Mouse (Mus musculus) G1E (cell line): ENCODE results near the gene Klf7. TPM values are rescaled to one million over a fixed set of nuclear protein-coding genes. Genes with fewer than 3 reads are reported as not detected.

Experiments
- ATAC-seq: 2 replicates; pipeline ENCODE4 v1.8.0; 2016; ENCODE audit warnings: mild to moderate bottlenecking; ENCODE audit not compliant: insufficient number of reproducible peaks, poor library complexity, low FRiP score, severe bottlenecking; ENCODE audit errors: extremely low read depth
- DNase-seq: peaks from one replicate; pipeline ENCODE4 v3.0.0; 2012; ENCODE audit warnings: low spot score
- H3K27me3 ChIP-seq: 2 replicates; pipeline ENCODE4 v1.6.1; 2012; ENCODE audit warnings: mild to moderate bottlenecking, low read length, inconsistent platforms; ENCODE audit not compliant: insufficient read depth
- H3K36me3 ChIP-seq: replicated peaks from 2 replicates; pipeline ENCODE3; 2012; ENCODE audit warnings: mild to moderate bottlenecking, inconsistent platforms
- H3K4me1 ChIP-seq: 2 replicates; pipeline ENCODE4 v1.6.1; 2012; ENCODE audit warnings: low read depth, low read length, inconsistent platforms, mixed read lengths; ENCODE audit not compliant: insufficient read depth
- H3K4me3 ChIP-seq: 2 replicates; pipeline ENCODE4 v1.5.1; 2012; ENCODE audit warnings: low read depth, mild to moderate bottlenecking, inconsistent platforms, low read length, moderate library complexity, mixed read lengths
- H3K9me3 ChIP-seq: replicated peaks from 2 replicates; pipeline ENCODE4 v1.6.1; 2012; ENCODE audit warnings: inconsistent platforms
- CTCF ChIP-seq: IDR thresholded peaks from 2 replicates; pipeline ENCODE4 v1.5.1; 2012; ENCODE audit warnings: low read depth, low read length, inconsistent platforms, mixed read lengths
- GATA1 ChIP-seq: IDR thresholded peaks from 2 replicates; pipeline ENCODE4 v1.6.1; 2012; ENCODE audit warnings: borderline replicate concordance, low read length, inconsistent platforms, mixed read lengths
- GATA2 ChIP-seq: IDR thresholded peaks from 2 replicates; pipeline ENCODE4 v1.6.1; 2012; ENCODE audit warnings: low read depth, low read length, inconsistent platforms, borderline replicate concordance
- POLR2AphosphoS5 ChIP-seq: IDR thresholded peaks from 2 replicates; pipeline ENCODE4 v1.6.1; 2012; ENCODE audit warnings: low read depth, low read length, inconsistent platforms; ENCODE audit not compliant: insufficient replicate concordance
- TAL1 ChIP-seq: conservative IDR thresholded peaks from 2 replicates; pipeline ENCODE4 v1.6.1; 2012; ENCODE audit warnings: low read depth, low read length, inconsistent platforms, mixed read lengths
- polyA plus RNA-seq: library from polyadenylated mRNA; stranded (reverse); fragments of >175 nt; gene quantifications from 2 replicates; pipeline ENCODE4 v1.2.3, GENCODE M21; 2012
- total RNA-seq, 2 experiments: library from RNA; stranded (forward) in 1 of 2; stranded (reverse) in 1 of 2; fragments of 200-1000 nt in 1 of 2; fragments of >200 nt in 1 of 2; fragmentation: Nextera tagmentation in 1 of 2; gene quantifications; 2 replicates each; pipeline ENCODE4 v1.2.3; 2014 to 2017

The Klf7 gene
- total and polyA plus RNA-seq, 3 experiments, result 0.11 TPM; not detected in 2

DNA sequence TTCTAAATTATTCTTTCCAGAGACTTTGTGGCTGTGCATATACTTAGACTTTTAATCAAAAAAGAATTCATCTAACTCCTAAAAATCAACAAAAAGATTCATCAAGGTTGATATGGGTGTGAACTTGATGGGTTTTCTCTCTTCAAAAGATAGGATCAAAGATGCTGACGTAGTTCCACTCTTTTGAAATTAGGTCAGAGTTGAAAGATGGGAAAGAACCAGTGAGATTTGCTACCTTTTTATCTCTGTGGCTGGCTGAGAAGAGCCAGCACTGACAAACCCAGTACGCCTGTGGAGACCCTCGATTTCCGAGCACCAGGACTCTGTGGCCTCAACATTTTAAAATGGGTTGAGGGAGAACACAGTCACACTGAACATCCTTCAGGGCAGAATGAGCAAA, 36.2 kb downstream of the Klf7 start:
- no peaks in the 10 kb centered on the region for H3K27me3 ChIP-seq
- H3K4me1 ChIP-seq, result no peaks in the 10 kb centered on the region
- H3K4me3 ChIP-seq, result no peak overlapping the region
- no peaks in the 10 kb centered on the region for H3K36me3 ChIP-seq
- no peaks in the 10 kb centered on the region for H3K9me3 ChIP-seq
- TF ChIP-seq GATA2 (no peak), POLR2AphosphoS5 (no peak), GATA1 (no peak), CTCF (no peak), TAL1 (no peak)
- no peak for DNase-seq
- no peak for ATAC-seq

DNA sequence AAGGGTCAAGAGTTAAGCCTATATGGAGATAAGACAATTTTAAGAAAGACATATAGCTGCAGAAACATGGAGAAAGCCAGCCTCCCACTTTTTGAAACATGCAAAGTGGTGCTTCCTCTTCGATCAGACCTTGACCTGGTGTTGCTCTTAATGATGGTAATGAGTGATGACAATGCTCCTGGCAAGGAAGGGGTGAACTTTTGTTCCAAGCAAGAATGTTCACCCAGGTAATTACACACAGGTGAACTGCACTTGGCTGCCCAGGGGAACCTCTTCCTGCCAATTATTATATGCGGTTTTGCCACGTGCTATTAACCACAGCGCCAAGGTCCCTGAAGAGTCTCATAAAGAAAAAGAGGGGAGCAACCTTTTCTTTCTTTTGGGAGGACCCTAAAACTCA, 36.7 kb downstream of the Klf7 start:
- H3K27me3 ChIP-seq, result no peaks in the 10 kb centered on the region
- DNase-seq, result no peak
- H3K9me3 ChIP-seq, result no peaks in the 10 kb centered on the region
- no peak for TF ChIP-seq GATA2
- TF ChIP-seq GATA1, result no peak
- no peak for TF ChIP-seq TAL1
- no peak for TF ChIP-seq CTCF
- TF ChIP-seq POLR2AphosphoS5, result no peak
- no peaks in the 10 kb centered on the region for H3K4me1 ChIP-seq
- no peak for ATAC-seq
- no peak overlapping the region for H3K4me3 ChIP-seq
- H3K36me3 ChIP-seq, result no peaks in the 10 kb centered on the region

DNA sequence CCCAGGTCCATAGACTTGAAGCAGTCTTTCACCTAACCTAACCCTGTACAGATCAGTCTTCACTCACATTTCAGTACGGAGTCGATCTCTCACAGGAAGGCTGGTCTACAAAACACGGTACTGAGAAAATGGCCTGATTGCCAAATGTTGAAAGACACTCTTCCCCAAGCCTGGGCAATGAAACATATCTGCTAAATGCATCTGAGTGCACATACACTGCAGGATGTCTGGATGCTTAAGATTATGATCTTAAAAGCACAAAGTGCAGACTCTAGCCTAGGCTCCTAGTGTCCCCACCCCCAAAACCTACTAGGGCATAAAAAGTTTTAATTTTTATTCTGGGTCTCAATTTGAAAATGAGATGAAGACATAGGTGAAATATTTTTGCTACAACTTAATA, 37.4 kb downstream of the Klf7 start:
- ATAC-seq (no peak), DNase-seq (no peak)
- no peak for TF ChIP-seq CTCF
- no peak for TF ChIP-seq GATA1
- H3K9me3 ChIP-seq, result no peaks in the 10 kb centered on the region
- H3K27me3 ChIP-seq, result no peaks in the 10 kb centered on the region
- no peaks in the 10 kb centered on the region for H3K36me3 ChIP-seq
- no peak overlapping the region for H3K4me3 ChIP-seq
- no peaks in the 10 kb centered on the region for H3K4me1 ChIP-seq

DNA sequence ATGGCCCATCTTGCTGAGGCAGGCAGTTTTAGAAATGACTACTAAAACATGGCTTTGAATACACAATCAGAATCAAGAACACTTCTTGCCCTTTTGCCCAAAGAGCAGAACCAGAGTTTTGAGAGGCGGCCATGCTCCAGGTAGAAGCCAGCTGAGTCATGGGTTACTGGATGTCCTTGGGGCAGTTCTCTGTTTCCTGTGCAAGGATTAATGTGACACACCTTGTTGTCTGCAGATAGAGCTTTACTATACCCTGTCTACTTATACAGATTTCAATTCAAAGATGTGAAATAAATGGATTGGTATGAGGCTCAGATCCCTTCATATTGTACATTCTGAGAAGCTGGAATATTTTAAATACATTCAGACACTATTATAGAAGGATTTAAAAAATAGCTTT, 40.3 kb downstream of the Klf7 start:
- Histone ChIP-seq H3K4me1 (no peaks in the 10 kb centered on the region), H3K36me3 (no peaks in the 10 kb centered on the region), H3K9me3 (no peaks in the 10 kb centered on the region), H3K4me3 (no peak overlapping the region), H3K27me3 (no peaks in the 10 kb centered on the region)
- DNase-seq (no peak), ATAC-seq (no peak)
- TF ChIP-seq CTCF (no peak), TAL1 (no peak), GATA2 (no peak)

DNA sequence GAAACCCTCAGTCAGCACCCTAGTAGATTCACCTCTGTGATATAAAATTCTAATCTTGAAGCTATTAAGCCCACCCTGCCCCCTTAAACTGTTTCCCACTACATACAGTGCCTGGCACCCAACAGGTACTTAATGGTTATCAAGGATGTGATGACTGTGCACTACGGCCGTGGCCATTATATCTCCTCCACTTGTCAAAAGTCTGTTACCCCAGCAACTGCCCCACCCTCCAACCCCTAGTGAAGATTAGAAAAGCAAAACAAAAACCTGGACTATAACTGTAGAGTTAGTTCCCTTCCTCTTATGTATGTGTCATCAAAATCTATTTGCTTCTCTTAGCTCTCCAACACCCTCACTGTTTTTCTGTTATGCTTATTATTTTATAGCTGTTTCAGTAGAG, 40.9 kb downstream of the Klf7 start:
- ATAC-seq, result no peak
- no peak for DNase-seq

DNA sequence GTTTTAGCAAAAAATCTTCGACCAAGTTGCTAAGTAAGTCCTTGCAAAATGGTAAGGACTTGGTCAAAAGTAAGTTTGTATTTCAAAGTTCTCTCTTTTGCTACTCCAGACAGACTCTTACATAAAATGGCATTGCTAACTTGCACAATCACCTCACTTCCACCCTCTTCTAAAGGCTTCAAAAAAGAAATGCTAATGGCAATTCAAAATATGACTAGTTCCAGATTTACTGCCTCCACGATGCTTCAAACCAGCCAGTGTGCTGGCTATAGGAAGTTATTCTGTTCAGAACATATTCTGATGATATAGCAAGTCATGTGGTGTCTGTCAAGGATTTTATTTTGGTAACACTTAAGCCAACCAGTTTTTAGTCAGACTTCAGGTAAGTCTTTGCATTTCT, 41.8 kb downstream of the Klf7 start:
- Histone ChIP-seq H3K4me1 (no peaks in the 10 kb centered on the region), H3K27me3 (no peaks in the 10 kb centered on the region), H3K9me3 (no peaks in the 10 kb centered on the region), H3K4me3 (no peak overlapping the region), H3K36me3 (no peaks in the 10 kb centered on the region)
- TF ChIP-seq CTCF (no peak), GATA2 (no peak)
- no peak for ATAC-seq
- no peak for DNase-seq

More for the DNA sequence above, 40.9 kb downstream of the Klf7 start:
- H3K9me3 ChIP-seq, result no peaks in the 10 kb centered on the region
- no peak for TF ChIP-seq GATA1
- no peak for TF ChIP-seq CTCF
- no peak for TF ChIP-seq POLR2AphosphoS5
- no peak for TF ChIP-seq GATA2
- no peak for TF ChIP-seq TAL1
- no peaks in the 10 kb centered on the region for H3K27me3 ChIP-seq
- no peaks in the 10 kb centered on the region for H3K36me3 ChIP-seq
- H3K4me1 ChIP-seq, result no peaks in the 10 kb centered on the region
- no peak overlapping the region for H3K4me3 ChIP-seq

DNA sequence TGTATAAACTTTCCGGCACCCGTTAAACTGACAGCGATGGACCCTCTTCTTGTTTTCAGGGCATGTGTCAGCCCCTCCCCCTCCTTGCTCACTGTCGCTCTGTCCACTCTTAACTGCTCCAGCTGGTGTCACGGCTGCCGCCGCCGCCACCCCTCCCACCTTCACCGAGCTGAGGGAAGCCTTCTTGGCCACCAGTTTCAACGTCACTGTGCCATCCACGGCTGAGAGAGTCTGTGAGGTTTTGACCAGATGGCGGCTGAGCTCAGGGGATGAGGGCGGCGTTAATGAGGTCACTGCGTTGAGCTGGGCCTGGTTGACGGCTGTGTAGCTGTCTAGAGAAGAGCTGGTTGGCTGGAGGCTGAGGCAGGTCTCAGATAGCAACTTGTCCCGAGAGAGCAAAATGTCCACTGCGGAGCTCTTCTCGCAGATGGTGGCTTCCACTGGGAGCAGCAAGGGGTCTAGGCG, 43.3 kb downstream of the Klf7 start:
- Histone ChIP-seq H3K4me1 (no peaks in the 10 kb centered on the region), H3K27me3 (no peaks in the 10 kb centered on the region), H3K9me3 (no peaks in the 10 kb centered on the region), H3K4me3 (no peak overlapping the region), H3K36me3 (no peaks in the 10 kb centered on the region)
- no peak for TF ChIP-seq POLR2AphosphoS5
- no peak for TF ChIP-seq GATA1
- TF ChIP-seq GATA2, result no peak
- TF ChIP-seq CTCF, result no peak
- TF ChIP-seq TAL1, result no peak
- ATAC-seq, result no peak
- DNase-seq, result no peak
